Mouse (Mus musculus) fat pad, adult 2 months (tissue): Measurements from ENCODE around the gene Shq1.

Source experiments
- DNase-seq: peaks from one replicate; pipeline ENCODE4 v3.0.0-alpha.2; 2011; ENCODE audit warnings: low read depth, low spot score; ENCODE audit errors: extremely low read depth

Gene Shq1

DNA sequence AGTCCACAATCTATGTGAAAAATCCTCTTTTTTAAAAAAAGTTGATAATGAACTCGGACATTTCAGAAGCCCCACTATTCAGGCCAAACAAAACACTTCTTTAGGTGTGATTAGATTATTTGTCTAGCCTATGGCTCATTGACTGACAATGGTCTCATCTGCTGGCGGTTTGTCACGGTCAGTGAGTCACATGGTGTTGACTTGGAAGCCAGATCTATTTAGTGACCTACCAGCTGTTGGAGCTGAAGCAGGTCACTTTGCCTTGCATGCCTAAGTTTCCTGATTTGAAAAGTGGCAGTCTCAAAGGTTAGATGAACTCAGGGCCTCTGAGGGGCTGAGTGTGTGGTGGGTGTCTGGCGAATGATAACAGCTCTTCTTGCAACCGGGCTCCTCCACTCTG lies 133.9 kb downstream of the Shq1 start:
- DNase-seq, result no peak

DNA sequence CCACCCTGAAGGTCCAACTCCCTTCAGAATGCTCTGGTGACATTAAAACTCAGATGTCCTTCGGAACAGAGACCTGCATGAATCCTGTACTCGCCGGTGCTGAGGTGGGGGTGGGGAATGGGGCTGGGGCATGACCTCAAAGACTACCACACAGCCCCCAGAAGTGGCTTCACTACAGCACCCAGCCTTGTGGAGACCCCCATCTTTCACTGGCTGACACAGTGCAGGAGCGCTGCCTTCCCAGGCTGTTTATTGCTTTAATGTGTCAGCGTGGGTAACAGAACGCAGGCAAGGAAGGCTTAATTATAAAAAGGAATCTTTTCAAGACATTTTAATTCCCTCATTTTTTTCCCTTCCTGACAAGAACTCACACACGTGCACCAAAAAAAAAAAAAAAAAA lies 137.6 kb downstream of the Shq1 start:
- DNase-seq, result no peak

DNA sequence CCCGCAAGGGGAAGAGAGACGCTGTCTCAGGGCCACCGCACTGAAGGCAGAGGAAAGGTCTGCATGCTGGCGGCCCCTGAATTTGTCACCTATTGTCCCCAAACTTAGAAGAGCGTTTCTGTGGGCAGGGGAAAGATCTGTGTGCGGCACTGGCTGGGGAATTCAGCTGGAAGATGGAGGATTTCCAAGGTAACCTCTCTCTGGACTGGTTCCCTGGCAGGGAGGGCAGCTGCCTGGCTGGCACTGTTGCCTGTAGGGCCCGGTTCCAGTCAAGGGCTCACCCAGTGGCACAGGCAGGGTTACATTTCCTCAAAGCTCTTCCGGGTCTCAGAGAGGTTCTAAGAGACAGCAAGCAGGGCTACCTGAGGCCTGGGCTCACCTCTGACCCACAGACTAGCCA lies 138.6 kb downstream of the Shq1 start:
- DNase-seq, result no peak

DNA sequence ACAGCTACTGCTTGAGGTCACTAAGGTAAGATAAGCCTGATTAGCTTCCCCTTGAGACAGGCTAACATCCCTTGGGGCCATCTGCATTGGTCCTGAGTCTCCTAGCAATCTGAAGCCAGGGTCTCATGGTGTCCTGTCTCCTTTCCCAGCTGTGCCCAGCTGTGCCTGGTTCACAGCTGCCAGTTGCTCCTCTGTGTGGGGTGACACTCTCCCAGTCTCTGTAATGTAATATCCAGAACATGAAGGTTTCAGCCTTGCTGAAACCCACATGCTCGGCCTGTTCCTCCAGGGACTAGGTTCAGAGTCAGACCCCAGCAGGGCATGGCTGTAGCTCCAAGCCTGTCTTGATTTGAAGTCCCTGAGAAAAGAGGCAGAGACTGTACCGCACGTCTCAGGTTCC lies 141.3 kb downstream of the Shq1 start:
- DNase-seq, result no peak

DNA sequence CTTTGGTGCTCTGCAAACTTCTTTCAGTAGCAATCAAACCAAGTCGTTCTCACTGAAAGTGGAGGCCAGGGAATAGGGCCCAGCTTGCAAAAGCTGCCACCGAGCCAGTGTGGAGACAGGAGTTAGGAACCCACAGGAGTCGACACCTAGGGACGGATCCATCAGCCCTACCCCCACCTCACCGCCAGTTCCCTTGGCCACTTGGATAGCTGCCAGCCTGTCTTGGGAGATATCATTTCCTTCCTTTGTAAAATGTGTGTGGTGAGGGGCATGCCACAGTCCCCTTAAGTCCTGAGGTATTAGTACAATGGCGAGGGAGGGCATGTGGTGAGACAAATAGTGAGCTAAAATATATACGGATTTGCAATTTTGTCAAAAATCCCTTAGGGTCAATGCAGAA lies 142.4 kb downstream of the Shq1 start:
- DNase-seq, result no peak

DNA sequence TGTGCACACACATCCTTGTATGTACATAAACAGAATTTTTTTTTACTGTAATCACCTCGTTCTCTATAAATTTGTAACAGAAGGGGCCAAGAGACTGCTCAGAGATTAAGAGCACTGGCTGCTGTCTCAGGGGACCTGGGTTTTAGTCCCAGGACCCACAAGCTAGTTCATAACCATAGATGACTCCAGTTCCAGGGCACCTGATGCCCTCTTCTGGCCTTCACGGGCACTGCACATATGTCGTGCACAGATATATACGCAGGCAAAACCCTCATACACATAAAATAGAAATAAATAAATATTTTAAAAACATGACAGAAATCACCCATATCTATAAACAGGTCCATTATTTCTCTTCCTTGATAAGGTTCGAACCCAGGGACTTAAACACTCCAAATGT lies 143.0 kb downstream of the Shq1 start:
- DNase-seq, result no peak

DNA sequence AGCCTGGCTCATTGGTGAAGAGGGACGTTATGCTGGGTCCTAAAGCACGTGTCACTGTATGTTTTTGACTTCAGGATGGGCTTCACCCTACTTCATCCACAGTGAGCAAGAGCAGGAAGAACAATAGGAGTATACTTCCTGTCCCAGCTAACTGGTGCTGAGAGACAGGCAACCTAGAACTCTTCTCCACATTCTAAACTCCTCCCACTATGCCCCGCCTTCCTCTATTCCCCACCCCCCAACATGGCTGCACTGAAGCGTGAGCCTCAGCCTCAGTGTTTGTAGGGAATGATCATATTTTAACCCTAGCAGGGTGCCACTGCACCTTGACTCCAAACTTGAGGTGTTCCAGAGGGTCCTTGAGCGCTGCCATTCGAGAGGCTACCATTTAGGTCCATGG lies 143.8 kb downstream of the Shq1 start:
- DNase-seq, result no peak

DNA sequence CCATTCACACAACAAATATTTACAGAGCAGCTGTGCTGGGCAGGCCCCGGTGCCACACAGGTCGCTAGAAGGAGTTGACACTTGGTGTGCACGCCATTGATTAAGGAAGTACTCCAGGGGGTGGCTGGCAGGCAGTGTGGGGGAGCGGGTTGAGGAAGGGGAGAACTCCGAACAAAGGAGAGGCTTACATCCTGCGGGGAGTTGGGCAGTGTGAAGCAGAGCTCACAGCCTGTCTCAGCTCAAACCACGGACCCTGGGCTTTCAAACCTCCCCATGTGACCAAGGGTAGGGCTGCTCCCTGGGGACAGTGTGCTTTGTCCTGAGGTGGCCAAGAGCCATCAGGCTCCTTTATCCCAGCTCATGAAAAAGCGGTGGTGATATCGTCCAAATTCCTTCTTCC lies 144.9 kb downstream of the Shq1 start:
- DNase-seq, result no peak

DNA sequence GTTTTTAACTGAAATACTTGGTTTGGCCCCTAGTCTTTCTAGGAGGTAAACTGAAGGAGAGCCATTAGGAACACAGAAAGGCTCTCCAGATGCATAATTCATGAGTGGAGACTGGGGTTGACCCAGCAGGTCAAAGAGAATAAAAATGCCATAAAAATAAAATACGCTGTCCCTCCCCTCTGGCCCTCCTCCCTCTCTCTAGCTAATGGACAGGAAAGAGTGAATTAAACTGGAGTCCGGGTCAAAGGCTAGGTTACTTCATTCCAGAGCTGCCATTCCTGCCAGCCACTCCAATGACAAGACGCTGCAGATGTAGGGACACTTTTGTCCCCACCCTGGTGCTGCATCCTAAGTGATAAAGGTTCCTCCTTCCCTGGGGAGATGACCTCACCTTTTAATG lies 145.5 kb downstream of the Shq1 start:
- DNase-seq, result no peak

DNA sequence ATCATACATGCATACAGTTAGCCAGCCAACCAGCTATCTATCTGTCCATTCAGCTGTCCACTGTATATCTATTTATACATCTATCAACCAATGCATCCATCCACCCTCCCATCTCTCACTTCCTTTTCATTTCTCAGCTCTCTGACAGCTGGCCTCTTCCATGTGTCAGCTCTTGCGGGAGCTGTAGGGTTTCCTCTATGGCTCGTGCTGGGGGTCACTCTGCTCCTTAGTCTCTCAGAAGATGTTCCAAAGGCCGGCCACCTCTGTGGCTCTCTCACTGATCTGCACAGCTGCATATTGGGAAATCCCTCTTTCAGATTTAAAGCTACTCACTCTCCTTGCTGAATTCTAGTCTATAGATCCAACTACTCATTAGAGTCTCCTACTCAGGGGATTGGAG lies 148.5 kb downstream of the Shq1 start:
- DNase-seq, result no peak

DNA sequence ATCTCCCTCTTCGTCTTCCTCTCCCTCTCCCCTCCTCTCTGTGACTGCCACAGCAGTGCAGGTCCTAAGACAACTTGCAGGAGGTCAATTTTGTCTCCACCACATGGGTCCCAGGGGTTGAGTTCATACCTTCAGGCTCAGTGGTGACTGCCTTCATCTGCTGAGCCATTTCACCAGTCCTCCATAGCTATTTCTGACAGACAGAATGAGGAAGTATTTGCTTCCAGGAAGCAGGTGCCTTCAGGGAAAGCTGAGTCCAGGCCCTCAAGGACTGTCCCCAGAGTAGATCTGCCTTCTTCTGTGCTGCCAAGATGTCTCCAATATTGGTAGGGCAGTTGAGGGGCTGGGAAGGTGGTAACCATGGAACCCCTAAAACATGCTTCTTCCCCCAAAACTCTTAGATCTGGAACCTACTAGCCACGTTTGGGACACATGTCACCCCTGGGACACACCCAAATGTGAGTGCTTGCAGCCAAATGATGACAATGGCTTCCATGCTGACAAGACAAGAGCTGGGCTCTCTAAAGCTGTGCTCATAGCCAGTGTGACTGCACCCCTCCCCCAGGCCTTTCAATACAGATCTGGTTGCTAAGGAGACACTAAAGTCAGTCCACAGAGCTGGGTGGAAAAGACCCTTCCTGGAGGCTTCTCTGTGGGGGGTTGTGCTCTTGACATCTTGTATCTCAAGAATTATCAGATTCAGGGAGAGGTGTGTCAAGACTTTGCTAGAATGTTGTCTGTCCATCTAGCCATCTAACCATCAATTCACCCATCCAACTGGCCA lies 149.2 kb downstream of the Shq1 start:
- DNase-seq, result no peak

DNA sequence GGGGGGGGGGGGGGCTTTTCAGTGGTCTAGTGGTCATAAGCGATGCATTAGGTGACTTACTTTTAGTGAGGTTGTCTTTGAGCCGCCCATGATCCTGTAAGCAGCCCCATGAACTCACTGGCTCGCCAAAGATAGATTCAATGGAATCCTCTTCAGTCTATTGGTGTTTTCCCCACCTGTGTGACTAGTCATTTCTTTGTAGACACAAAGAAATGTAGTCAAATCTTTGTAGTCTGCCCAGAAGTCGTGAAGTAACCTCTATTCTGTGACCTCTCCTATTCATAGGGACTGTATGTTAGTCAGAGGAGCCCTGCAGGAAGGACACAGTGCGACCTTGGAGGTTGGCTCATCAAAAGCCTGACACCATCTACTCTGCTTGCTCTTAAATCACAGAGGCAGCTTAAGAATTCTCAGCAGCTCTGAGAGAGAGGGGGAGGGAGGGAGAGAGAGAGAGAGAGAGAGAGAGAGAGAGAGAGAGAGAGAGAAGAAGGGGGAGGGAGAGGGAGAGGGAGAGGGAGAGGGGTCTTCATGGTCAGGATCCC lies 150.3 kb downstream of the Shq1 start:
- DNase-seq, result no peak

DNA sequence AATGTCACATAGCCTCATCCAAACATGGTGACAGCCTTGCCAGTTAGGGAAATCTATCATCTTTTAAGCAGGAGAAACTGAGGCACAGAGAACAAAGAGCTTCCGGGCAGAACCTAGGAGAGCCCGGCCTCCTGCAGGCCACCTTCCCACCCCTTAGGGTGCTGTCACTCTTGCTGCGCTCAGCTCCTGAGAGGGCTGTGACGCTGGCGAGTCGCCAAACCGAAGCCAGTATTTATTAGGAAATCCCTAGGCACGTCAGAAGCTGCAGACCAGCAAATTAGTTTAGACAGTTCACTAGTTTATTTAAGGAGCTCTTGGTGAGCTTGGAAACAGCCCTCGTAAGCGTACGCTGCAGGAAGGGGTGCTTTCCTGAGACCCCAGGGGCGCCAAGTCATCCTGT lies 151.1 kb downstream of the Shq1 start:
- DNase-seq, result no peak
